11 mouse cellular contexts compared by ENCODE assay signal in genomic region chr17:53543591-53544324, GRCm38 (mm10). TPM values are rescaled to one million over a fixed set of nuclear protein-coding genes. Genes with fewer than 3 reads are reported as not detected.
A peak's percentile ranks its signal among the peaks of the same experiment; 100 is the strongest.
DNase-seq lines count a peak whose midpoint lies in the region; ATAC-seq and TF ChIP-seq lines count a peak whose summit lies in the region.
"Had no signal": no experiment of that assay in that cellular context is flagged by ENCODE, and none has a peak within 500 bp of the region (broad histone marks: within the 10 kb centered on the region; RNA-seq: fewer than 3 reads in every experiment).

No protein-coding gene starts in this region.

- TF ChIP-seq CTCF in left cerebral cortex, adult 2 months (IDR thresholded peaks at IDR 0.05) = no peak

- no peak overlapping the region for H3K9ac ChIP-seq in hindbrain, embryonic 14.5 days
- H3K9ac ChIP-seq in hindbrain, embryonic 11.5 days (ENCODE audit: low read depth, low read length) = no peak overlapping the region
- H3K9ac ChIP-seq: embryonic facial prominence, embryonic 12.5 days; liver, embryonic 15.5 days had no signal

- 62% methylated on average over 9 of the region's 9 CpGs for WGBS in hindbrain, embryonic 14.5 days
- 75% methylated on average over 9 of the region's 9 CpGs for WGBS in hindbrain, embryonic 11.5 days

- H3K4me3 ChIP-seq in hindbrain, embryonic 14.5 days (replicated peaks; ENCODE audit: low read length) = no peak overlapping the region
- H3K4me3 ChIP-seq in hindbrain, embryonic 11.5 days (ENCODE audit: low read depth, low read length) = no peak overlapping the region
- no peak overlapping the region for H3K4me3 ChIP-seq in left cerebral cortex, adult 2 months
- H3K4me3 ChIP-seq: embryonic facial prominence, embryonic 12.5 days; liver, embryonic 15.5 days had no signal

- H3K9me3 ChIP-seq in hindbrain, embryonic 14.5 days (ENCODE audit: control insufficient read depth, low read length) = no peaks in the 10 kb centered on the region
- no peaks in the 10 kb centered on the region for H3K9me3 ChIP-seq in hindbrain, embryonic 11.5 days (ENCODE audit: control insufficient read depth, low read length)
- H3K9me3 ChIP-seq: embryonic facial prominence, embryonic 12.5 days; G1E; liver, embryonic 15.5 days had no signal

- intact Hi-C loops in gastrocnemius, postnatal 14 days (cut with DNase I; ENCODE audit: low total_unique reads) = no loop called here
- intact Hi-C loops in left cerebral cortex, adult 2 months (cut with DNase I) = no loop called here

- H3K27me3 ChIP-seq in hindbrain, embryonic 14.5 days (ENCODE audit: control insufficient read depth, insufficient read depth, low read length) = no peaks in the 10 kb centered on the region
- no peaks in the 10 kb centered on the region for H3K27me3 ChIP-seq in hindbrain, embryonic 11.5 days (ENCODE audit: control insufficient read depth, insufficient read depth, low read length)
- H3K27me3 ChIP-seq: embryonic facial prominence, embryonic 12.5 days; liver, embryonic 15.5 days had no signal

- ATAC-seq in hindbrain, embryonic 14.5 days (ENCODE audit: low FRiP score) = 0 out of 2 replicates have a peak, but pooled peaks have one; percentile 14
- no peak for ATAC-seq in hindbrain, embryonic 11.5 days (ENCODE audit: low FRiP score)
- ATAC-seq in activated CD4-positive, CD25-positive, alpha-beta regulatory T cell, adult 4 months = no peak

- no peaks in the 10 kb centered on the region for H3K4me1 ChIP-seq in hindbrain, embryonic 14.5 days (replicated peaks; ENCODE audit: control insufficient read depth, insufficient read depth, low read length)
- H3K4me1 ChIP-seq in hindbrain, embryonic 11.5 days (replicated peaks; ENCODE audit: control insufficient read depth, insufficient read depth, low read length) = no peaks in the 10 kb centered on the region
- H3K4me1 ChIP-seq: embryonic facial prominence, embryonic 12.5 days; liver, embryonic 15.5 days had no signal

- no peak overlapping the region for H3K4me2 ChIP-seq in hindbrain, embryonic 14.5 days (replicated peaks)
- H3K4me2 ChIP-seq in hindbrain, embryonic 11.5 days (replicated peaks; ENCODE audit: low read depth, low read length) = no peak overlapping the region
- H3K4me2 ChIP-seq: embryonic facial prominence, embryonic 12.5 days; liver, embryonic 15.5 days had no signal

- no peak overlapping the region for H3K27ac ChIP-seq in hindbrain, embryonic 14.5 days
- H3K27ac ChIP-seq in hindbrain, embryonic 11.5 days (ENCODE audit: low read depth, low read length) = no peak overlapping the region
- peak overlapping the region; percentile 53; the same call in 1 of the 2 replicates for H3K27ac ChIP-seq in left cerebral cortex, adult 2 months
- H3K27ac ChIP-seq: embryonic facial prominence, embryonic 12.5 days; liver, embryonic 15.5 days had no signal

- no peak for DNase-seq in hindbrain, embryonic 14.5 days (ENCODE audit: low spot score)
- no peak for DNase-seq in hindbrain, embryonic 11.5 days (ENCODE audit: low spot score)
- DNase-seq in adrenal gland, postnatal 36 days = peak; percentile 37 to 49
- peak; percentile 10 for DNase-seq in gastrocnemius, postnatal 14 days
- DNase-seq in left cerebral cortex, adult 2 months (ENCODE audit: extremely low spot score in 1 of 2, low spot score in 2 of 2) = peak; percentile 14 to 30
- DNase-seq in right cerebral cortex, postnatal 14 days = peak; percentile 29
- DNase-seq in yolk sac, embryonic 10.5 days (ENCODE audit: low spot score) = no peak

- no peaks in the 10 kb centered on the region for H3K36me3 ChIP-seq in hindbrain, embryonic 14.5 days (replicated peaks; ENCODE audit: control insufficient read depth, insufficient read depth)
- no peaks in the 10 kb centered on the region for H3K36me3 ChIP-seq in hindbrain, embryonic 11.5 days (ENCODE audit: control insufficient read depth, insufficient read depth, low read length)
- H3K36me3 ChIP-seq: embryonic facial prominence, embryonic 12.5 days; G1E; liver, embryonic 15.5 days had no signal

RNA-seq across cellular contexts. Expression of gene Pp2d1, which starts 4.5 kb away (rescaled TPM):
- 0.48 and 0.60 TPM in 2 replicates for polyA plus RNA-seq in hindbrain, embryonic 14.5 days (2014; fragmentation: Nextera tagmentation; extraction: Ambion mirVana)
- 0.56 and 0.77 TPM in 2 replicates for polyA plus RNA-seq in hindbrain, embryonic 11.5 days (2014; fragmentation: Nextera tagmentation; extraction: Ambion mirVana)
- not detected for total RNA-seq in adrenal gland, postnatal 36 days (2021)
- total RNA-seq in gastrocnemius, postnatal 14 days (2021) = not detected
- total RNA-seq in left cerebral cortex, adult 2 months (2021) = not detected
- polyA plus RNA-seq in activated CD4-positive, CD25-positive, alpha-beta regulatory T cell, adult 4 months (2017; shearing (Covaris generic)) = 1 to 10 TPM in 1 of 2 experiments, under 1 TPM in 1; 0.47 to 1.2 TPM
- polyA plus RNA-seq: G1E had no signal

RNA-seq across cellular contexts. Expression of gene Kat2b, which starts 22.9 kb away (rescaled TPM):
- polyA plus RNA-seq in hindbrain, embryonic 14.5 days (2014; fragmentation: Nextera tagmentation; extraction: Ambion mirVana) = 8.2 and 8.5 TPM in 2 replicates
- polyA plus RNA-seq in hindbrain, embryonic 11.5 days (2014; fragmentation: Nextera tagmentation; extraction: Ambion mirVana) = 4.4 and 9.6 TPM in 2 replicates
- 10 to 100 TPM; 64.5 to 86.8 TPM for total RNA-seq in adrenal gland, postnatal 36 days (2021)
- 10 to 100 TPM; 31.5 to 40.9 TPM for total RNA-seq in gastrocnemius, postnatal 14 days (2021)
- total RNA-seq in left cerebral cortex, adult 2 months (2021) = 10 to 100 TPM; 17.1 to 18.4 TPM
- polyA plus RNA-seq in activated CD4-positive, CD25-positive, alpha-beta regulatory T cell, adult 4 months (2017; shearing (Covaris generic)) = 10 to 100 TPM; 12.1 to 22.0 TPM

Comparison
In these comparisons a context has a peak if more than half of its experiments do, and no peak if none do; other contexts are left out.
1. DNase-seq: peak in adrenal gland, postnatal 36 days (2 of 2), gastrocnemius, postnatal 14 days (single experiment), left cerebral cortex, adult 2 months (2 of 2) and right cerebral cortex, postnatal 14 days (single experiment); none in hindbrain, embryonic 14.5 days (single experiment), hindbrain, embryonic 11.5 days (single experiment) and yolk sac, embryonic 10.5 days (single experiment).